Mouse (Mus musculus) gastrocnemius, postnatal 14 days (tissue): ENCODE measurements at regions not wholly inside any gene's neighbourhood (a gene's known extent, or its start where the extent isn't known, plus 50 kb on each side); places are given as distances from the start of the nearest gene placed in this dataset.

Source experiments
- DNase-seq: peaks from one replicate; pipeline ENCODE4 v3.0.0; 2021; ENCODE audit warnings: mixed read lengths
- intact Hi-C: fragments of 180-260 bp; cut with DNase I; formaldehyde crosslinking; loops from one replicate; pipeline ENCODE4 v1.15.1; 2025; ENCODE audit warnings: low total_unique reads

DNA sequence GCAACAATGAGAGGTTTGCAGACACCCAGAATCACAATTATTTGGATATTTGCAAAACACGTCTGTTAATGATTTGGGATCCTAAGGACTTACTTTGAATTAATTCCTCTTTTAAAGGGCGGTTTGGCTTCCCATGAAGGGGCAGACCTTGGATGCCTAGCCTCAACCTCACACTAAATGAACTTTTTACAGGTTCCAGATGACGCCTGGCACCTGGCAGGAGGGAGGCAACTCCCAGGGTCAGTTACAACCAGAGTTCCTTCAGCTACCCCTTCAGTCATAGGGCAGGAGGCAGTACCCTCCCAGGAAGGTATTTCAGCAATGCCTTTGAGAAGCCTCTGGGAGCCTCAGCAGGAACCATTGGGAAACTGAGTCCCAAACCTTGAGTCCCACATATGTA lies 57.9 kb upstream of the Stx18 start:
- intact Hi-C loops = no loop called here
- DNase-seq = no peak

DNA sequence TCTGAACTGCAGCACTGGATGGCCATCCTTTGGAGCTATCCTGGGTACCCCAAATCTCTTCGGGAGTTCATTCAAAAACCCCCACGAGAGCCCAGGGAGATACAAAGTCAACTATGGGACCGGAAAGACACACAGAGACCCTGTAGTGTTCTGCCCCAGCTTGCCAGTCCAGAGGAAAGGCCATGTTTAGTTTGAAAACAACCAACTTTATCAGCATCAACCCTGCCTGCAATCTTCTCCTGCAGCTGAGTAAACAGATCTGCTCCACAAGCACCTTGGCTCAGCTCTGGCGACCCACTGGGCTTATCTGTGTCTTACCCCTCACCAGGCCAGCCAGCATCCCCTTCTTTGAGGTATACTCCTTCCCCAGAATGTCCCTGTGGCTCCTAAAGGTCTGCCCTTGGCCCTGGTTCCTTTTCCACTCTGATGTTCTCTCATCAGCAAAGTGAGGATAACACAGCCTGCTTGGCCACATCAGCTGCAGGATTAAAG lies 61.6 kb upstream of the Stx18 start:
- intact Hi-C loops = no loop called here
- no peak for DNase-seq

DNA sequence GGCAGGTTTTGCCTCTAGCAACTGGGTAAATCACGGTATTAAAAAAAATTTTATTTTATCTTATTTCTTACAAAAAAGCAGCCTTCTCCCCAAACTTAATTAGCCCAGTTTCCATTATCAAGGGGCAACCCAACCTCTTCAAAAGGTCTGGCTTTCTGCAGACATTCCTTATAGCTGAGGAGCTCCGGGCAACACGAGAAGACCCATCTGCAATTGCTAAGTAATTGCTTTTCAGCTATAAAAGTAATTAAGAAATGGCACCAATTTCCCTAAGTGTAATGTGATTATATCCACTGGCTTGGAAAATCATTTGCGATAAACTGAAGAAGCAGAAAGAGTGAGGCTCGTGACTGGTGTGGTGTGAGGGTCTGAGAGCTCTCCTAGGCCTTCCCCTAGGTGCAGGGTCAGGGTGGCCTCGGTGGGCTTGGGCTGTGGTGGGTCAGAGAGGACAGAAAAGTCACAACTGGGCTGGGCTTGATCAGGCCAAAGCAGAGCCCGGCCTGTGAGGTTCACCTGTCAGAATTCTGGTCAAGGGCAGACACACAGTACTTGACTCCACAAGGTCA lies 65.5 kb upstream of the Stx18 start:
- intact Hi-C loops = no loop called here

DNA sequence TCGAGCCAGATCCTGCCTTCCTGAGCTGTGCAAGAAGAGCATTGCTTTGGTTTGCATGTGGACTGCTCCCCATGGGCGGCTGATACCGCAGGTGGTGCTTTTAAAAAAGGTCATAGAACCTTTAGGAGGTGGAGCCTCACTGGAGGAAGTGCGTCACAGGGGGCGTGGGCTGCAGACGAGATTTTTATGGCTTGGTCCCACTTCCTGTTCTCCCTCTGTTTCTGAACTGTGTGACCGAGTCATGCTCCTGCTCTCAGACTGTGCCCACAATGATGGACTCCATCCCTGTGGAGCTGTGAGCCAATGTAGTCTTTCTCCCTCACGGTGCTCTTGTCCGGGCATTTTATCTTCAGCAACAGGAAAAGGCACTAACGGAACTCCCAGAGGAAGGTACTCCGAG lies 66.8 kb upstream of the Stx18 start:
- intact Hi-C loops = no loop called here
- no peak for DNase-seq

More for the DNA sequence above, 65.5 kb upstream of the Stx18 start:
- DNase-seq = no peak

DNA sequence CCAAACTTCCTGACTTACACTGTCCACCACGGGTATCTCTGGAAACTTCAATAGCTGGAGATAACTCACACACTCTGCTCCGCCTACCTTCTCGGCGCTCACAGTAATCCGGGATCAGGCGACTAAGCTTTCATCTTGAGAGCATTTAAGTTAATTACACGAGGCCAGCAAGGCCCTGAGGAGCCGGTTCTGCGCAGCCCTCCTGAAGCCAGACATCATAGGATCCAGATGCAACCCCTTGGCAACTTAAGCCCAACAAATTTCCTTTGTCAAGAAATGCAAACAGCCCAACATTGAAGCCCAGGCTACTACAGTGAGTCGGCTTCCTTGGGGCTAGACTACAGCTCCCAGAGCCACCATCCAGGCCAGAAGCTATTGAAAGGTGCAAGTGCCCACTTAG lies 69.9 kb upstream of the Stx18 start:
- intact Hi-C loops = no loop called here
- no peak for DNase-seq

DNA sequence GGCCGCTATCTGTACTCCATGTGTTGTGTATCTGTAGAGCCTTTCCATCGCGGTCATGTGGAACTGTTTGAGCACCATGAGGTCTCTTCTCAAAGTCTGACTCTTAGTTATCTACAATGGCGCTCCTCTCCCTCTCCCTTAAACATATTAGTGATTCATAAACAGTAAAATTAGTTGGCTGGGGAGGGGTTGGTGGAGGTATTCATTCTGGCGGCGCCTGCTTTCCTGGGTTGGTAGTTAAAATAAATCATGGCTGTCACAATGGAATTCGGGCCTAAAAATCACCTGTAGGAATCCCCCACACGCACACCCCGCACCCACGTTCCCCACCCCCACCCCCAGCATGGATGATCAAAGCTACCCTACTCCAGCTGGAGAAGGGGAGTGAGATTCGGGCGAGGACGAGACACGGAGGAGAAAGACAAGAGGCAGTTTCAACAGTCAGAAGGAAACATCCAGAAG lies 70.6 kb upstream of the Stx18 start:
- intact Hi-C loops = no loop called here
- no peak for DNase-seq

DNA sequence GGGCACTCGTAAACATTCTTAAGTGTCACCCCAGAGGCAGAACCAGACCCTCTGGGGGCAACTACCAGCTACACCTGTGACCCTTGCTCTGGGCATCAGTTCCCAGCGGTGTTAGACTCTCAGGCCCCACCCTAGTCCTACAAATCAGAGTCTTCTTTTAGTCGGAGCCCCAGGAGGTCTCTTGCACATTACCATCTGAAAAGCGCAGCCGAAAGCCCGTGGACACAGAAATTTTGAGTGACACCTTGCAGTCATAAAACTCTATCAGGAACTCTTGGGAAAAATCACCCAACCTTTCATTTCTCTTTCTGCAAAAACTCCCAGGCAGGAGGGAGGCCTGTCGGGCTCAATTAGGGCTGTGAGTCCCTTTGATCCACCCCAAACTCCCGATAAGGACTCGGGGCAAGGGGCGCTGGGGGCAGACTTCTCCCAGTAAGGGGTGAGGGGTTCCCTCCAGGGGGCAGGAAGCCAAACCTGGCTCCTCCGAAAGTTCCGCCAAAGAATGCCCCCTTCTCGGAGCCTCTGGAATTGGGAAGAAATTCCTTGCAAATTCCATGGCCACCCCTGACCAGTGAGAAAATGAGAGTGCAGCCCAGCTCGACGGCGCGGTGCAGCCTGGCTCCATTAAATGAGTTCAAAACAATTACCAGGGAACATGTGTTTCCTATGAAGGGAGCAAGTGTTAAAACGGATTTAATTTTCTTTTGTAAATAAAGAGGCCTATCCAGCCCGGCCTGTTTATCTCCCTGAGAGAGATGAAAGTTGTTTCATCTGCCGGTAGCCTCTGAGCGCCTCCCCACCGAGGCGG lies 71.2 kb upstream of the Stx18 start:
- DNase-seq = no peak
- intact Hi-C loops = no loop called here

DNA sequence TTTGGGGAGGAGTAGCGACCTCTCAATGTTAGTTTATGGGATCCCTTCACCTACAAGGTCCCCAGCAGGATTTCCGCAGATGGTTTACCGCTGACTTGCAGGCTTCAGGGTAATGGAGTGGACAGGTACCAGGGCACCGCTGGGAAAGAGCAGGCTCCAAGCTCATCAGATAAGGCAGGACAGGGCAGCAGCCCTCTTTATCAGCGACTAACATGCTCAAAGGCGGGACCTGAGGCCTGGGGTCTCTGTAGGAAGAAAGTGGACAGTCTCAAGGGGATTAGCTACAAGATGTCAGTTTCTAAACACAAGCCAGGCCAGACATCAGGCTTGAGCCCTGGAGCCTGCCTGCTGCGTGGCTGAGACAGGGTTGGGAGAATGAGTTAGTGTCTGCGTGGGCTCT lies 74.9 kb upstream of the Stx18 start:
- DNase-seq = no peak
- intact Hi-C loops = no loop called here

DNA sequence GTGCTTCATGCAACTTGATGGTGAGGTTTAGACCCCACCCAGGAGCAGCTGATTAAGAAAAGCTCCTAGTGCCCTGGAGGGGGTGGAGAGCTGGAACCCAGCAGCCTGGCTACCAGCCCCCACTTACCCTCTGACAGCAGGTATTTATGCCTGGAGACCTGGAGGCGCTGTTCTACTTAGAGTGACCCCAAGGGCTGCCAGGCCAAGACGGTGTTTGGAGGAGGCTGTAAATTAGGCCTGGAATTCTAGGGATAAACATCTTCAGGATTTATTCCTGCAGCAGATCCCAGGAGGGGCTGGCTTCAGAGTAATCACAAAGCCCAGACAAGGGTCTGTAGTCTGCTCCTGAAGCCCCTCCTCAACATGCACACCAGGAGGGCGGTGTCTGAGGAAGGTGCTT lies 76.0 kb upstream of the Stx18 start:
- no peak for DNase-seq
- intact Hi-C loops = no loop called here

DNA sequence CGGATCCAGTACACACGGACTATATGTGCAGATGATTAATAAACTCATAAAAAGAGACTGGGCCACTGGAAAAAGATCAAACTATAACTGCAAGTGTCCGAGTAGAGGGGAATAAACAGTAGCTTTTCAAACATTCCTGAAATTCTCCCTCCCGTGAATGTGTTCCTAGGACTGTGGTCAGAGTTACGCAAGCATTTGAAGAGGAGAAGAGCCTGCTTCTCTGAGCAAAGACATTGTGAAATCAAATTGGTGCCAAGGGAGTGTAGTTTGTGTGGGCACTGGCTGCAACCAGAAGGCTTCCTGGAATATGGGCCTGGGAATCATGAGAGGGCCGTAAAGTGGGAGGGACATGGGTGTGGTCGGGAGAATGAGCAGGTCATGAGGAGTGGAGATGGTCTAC lies 78.3 kb upstream of the Stx18 start:
- DNase-seq = no peak
- intact Hi-C loops = no loop called here

DNA sequence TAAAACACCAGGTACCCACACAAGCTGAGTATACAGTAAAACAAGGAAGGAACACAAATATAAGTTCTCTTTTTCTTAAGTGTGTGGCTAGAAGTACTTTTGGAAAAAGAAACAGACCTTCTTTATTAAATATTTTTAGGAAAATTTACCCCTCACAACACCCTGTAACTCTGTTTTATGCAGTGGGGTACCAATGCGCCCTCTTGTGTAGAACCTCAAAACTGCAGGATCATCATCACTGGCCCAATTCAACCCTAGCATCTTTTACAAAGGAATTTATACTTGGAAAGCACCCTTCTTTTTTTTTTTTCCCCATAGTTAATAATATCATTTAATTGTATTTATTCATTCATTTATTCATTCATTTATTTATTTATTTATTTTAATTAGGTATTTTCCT lies 86.4 kb upstream of the Stx18 start:
- DNase-seq = no peak
- intact Hi-C loops = no loop called here

DNA sequence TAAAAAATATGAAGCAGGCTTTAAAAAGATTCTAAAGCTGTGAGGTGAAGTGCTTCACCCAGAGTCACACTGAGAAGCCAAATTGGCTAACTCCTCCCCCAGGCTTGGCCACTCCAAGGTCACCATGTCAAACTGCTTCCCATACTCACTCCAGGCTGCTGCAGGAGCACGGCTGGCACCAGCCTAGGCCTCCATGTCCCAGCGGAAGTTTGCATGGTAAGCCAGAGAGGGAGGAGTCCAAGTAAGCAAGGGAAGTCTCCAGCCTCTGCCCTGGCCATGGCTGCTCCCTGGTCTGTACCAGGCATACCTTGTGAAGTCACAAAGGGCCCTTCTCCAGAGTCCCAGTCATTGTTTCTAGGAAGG lies 105.8 kb upstream of the Stx18 start:
- intact Hi-C loops = no loop called here
- no peak for DNase-seq

DNA sequence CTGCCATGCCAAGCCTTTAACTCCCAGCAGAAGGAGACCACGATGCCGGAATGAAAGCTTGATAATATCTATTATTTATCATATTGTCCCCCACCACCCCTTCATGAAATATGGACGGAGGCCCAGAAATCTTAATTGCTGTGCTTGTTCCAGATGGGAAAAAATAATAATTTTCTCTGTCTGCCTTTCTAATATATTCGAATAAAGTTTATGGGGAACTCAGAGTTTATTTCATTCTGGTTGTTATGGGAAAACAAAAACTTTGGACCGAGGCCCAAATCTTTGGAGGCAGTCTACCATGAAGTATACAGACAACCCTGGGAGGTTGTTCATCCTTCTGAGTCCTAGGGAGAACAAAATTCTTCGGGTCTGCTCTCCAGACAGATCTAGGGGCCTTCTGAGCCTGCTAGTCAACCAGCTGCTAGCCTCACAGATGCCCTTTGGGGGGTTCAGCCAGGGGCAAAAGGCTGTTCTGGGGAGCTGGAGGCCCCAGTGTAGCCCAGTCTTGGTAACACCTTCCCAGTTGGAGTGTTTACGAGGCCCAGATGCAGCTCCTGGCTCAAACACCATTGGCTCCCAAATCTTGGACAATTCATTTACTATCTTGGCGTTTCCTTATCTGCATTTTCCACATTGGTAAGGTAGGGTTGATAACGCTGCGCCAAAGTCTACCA lies 106.3 kb upstream of the Stx18 start:
- no peak for DNase-seq
- intact Hi-C loops = no loop called here

DNA sequence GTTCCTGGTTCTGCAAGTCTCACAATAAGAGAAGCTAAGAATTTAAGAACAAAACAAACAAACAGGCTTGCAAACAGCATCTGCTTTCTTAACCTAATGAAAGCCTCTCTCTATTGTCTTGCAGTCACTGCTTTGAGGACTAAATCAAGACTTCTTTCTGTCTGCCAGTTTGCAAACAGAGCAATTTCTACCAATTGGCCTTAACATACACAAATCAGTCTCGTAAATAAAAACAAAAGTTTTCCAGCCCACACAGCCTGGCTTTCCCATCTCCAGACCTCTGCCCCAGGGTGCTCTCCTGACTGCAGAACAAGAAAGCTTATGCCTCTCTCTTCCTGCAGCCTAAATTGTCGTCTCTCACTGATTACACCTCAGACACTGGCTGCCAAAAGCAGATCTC lies 96.1 kb upstream of the Msx1 start:
- intact Hi-C loops = no loop called here
- no peak for DNase-seq

DNA sequence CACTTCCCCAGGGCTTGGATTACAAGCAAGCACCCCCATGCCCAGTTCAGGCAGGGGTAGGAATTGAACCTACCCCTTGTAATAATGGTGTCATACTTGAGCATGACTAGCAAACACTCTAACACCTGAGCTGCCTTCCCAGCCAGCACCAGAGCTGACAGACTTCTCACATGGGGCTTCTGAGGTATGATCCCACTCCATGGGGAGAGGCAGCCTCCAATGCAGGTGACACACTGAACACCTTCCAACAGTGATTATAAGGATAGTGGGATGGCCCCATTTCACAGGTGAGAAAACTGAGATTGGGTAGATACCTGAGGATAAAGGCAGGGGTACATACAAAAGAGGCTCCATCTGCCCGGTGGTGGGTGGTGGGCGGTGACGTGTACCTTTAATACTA lies 94.7 kb upstream of the Msx1 start:
- intact Hi-C loops = no loop called here
- no peak for DNase-seq

DNA sequence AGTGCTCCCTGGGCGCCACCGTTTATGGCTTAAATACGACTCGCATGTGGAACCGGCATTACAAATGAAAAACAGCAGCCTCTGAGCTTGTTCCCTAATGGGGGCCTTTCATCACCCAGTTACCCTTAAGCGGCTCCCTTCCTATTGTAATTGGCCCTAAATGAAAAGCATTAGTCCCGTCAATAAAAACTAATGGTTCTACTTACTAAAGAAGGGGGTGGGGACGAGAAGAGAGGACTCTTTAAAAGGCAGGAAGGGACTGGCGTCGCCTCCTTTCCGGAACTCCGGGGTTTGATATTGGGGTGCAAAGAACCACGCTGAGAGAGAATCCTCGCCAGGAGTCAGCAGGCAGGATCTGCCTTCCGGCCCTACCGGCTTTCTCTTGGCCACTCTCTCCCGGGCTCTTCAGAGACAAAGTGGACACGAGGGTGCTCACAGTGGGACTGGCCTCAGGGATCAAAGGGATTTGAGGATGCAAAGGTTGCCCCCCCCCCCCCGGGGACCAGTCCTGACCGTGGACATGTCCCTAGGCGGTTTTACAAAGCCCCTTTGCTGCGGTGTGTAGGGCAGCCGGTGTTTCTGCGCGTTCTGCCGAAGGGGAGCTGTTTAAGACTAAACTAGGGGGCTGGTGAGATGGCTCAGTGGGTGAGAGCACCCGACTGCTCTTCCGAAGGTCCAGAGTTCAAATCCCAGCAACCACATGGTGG lies 93.8 kb upstream of the Msx1 start:
- no peak for DNase-seq
- intact Hi-C loops = no loop called here

DNA sequence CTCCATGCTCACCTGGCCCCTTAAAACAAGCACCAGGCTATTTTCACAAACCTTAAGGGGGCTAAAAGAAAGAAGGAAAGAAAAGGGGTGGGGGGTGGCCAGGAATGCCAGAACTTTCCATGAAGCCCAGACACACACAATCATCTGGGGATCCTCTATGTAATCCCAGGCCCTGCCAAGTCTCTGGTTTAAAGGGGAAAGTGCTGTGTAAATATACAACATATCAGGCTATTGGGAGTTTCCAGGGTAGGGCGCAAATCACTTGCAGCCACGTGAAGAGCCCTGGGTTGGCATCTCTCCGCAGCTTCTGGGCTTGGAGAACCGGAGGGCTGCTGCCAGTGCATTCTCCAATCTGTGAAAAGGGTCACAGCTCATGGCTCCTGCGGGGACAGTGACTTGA lies 92.8 kb upstream of the Msx1 start:
- intact Hi-C loops = no loop called here
- no peak for DNase-seq

DNA sequence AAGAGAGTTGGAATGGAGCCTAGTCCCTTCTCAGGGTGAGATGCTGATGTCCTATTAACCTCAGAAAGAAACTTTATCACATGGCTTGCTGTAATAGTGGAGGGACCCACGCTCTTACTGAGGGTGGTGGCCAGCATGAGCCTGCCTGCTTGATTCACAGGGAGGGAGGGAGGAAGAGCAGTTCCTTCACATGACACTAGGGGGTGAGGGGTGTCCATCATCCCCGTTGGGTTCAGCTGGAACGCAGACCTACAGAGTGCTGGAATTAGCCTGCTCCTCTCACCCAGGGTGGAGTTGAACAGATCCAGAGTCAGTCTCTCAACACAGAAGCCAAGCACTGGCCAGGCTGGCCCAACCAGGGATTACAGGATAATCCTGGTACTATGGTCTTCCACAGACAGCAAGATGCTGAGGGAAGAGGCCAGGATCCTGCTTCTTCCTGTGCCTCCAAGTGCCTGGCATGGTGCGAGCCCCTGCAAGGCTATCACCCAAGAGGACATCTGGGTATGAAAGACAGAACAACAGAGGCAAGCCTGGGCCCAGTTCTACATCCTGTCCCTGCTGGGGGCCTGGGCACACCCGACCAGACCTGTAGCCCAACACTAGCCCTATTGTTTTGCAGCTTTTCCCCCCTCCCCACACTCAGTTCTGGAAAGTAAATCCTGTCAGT lies 80.4 kb upstream of the Msx1 start:
- intact Hi-C loops = loop anchor here (10.0 kb wide), 1 partner anchor 180 kb away; no protein-coding TSS in a partner anchor
- no peak for DNase-seq

DNA sequence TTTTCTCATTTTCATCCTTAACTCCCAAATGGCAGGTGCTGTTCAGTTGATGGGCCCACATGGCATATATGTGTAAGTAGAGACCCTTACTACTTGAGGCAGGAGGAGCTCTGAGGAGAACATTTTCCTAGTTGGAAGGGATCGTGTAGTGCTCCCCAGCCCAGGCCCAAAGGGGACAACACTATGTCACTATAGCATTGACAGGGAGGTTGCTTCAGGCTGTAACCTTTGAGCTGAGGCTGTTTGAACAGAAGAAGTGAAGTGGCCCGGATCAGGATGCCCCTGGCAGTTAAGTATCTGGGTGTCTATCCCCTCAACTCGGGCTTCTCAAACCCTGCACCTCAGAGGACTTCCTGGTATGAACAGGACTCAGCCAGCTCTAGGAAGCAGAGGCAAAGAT lies 79.5 kb upstream of the Msx1 start:
- no peak for DNase-seq
- intact Hi-C loops = loop anchor here (10.0 kb wide), 1 partner anchor 181 kb away; no protein-coding TSS in a partner anchor

DNA sequence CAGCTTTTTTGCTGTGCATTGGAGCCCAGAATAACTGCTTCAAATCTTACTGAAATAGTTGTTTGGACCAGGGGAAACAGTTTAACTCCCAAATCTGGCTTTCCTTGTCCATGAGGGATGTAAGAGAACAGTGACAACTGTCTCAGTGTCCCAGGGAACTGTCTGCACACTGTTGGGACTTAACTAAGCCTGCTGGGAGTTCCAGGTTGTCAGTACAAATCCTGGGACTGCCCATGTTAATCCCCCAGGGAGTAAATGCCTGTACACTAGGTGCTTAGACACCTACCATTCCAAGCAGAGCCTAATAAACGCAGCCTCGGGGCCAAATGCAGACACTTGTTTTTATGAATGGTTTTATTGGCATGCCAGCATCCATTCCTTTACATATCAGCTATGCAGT lies 78.4 kb upstream of the Msx1 start:
- intact Hi-C loops = loop anchor here (10.0 kb wide), 1 partner anchor 182 kb away; no protein-coding TSS in a partner anchor

More for the DNA sequence above, 78.4 kb upstream of the Msx1 start:
- DNase-seq = no peak
